Comparison of ENCODE assay signal across 11 mouse cellular contexts in the genomic region with DNA sequence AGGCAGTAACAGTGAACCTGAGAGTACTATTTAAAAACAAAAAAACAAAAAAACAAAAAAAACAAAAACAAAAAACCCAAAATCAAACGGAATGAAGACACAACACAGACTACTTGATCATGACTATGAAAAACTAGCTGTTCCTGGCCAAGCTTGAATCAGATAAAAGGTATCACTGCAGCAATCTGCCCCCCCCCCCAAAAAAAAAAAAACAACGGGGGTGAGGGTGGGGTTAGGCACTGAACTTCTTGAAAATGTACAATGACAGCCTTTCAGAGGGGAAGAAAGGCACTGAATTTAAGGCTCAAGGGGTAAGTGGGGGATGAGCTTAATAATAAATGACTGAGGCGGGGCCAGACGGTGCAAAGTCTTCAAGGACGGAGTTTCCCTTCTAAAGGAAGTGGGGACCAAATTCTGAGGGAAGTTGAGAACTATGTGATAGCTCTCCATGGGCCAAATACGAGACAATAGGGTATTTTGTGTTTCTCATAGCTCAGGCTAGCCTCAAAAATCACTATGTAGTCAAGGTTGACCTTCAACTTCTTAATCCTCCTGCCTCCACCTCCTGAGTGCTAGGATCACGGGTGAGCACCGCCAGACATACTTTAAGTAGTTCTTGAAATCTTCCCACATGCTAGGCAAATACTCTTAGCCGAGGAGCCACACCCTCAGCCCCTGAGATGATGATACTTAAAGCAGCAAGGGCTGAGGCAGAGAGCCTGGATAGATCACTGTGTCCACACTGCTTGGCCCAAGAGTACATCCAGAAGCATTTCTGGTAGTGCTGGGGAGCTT. TPM values are rescaled to one million over a fixed set of nuclear protein-coding genes. Genes with fewer than 3 reads are reported as not detected.
DNase-seq lines count a peak whose midpoint lies in the region; ATAC-seq lines count a peak whose summit lies in the region.
"Had no signal": no experiment of that assay in that cellular context is flagged by ENCODE, and none has a peak within 500 bp of the region (broad histone marks: within the 10 kb centered on the region; RNA-seq: fewer than 3 reads in every experiment).

No protein-coding gene starts in this region.

- H3K4me3 ChIP-seq in kidney, embryonic 16.5 days (ENCODE audit: low read length), result no peak overlapping the region
- H3K4me3 ChIP-seq in liver, embryonic 16.5 days (ENCODE audit: low read depth, low read length), result no peak overlapping the region
- H3K4me3 ChIP-seq: limb, embryonic 15.5 days had no signal

- ATAC-seq in kidney, embryonic 16.5 days (ENCODE audit: low FRiP score, low TSS enrichment), result no peak
- ATAC-seq in liver, embryonic 16.5 days (ENCODE audit: low read depth), result no peak

- H3K36me3 ChIP-seq in kidney, embryonic 16.5 days (ENCODE audit: insufficient read depth, low read length), result no peaks in the 10 kb centered on the region
- no peaks in the 10 kb centered on the region for H3K36me3 ChIP-seq in liver, embryonic 16.5 days (ENCODE audit: control insufficient read depth, insufficient read depth)
- H3K36me3 ChIP-seq: limb, embryonic 15.5 days had no signal

- H3K27me3 ChIP-seq in kidney, embryonic 16.5 days (ENCODE audit: insufficient read depth, low read length), result no peaks in the 10 kb centered on the region
- H3K27me3 ChIP-seq in liver, embryonic 16.5 days (ENCODE audit: control insufficient read depth, insufficient read depth, low read depth, low read length), result no peaks in the 10 kb centered on the region
- H3K27me3 ChIP-seq: limb, embryonic 15.5 days had no signal

- no peaks in the 10 kb centered on the region for H3K9me3 ChIP-seq in kidney, embryonic 16.5 days (ENCODE audit: low read length)
- no peaks in the 10 kb centered on the region for H3K9me3 ChIP-seq in liver, embryonic 16.5 days (replicated peaks; ENCODE audit: control insufficient read depth, low read length)
- H3K9me3 ChIP-seq: limb, embryonic 15.5 days had no signal

- H3K4me1 ChIP-seq in kidney, embryonic 16.5 days (ENCODE audit: insufficient read depth, low read length), result peaks cover 51% of the 10 kb centered on the region
- H3K4me1 ChIP-seq in liver, embryonic 16.5 days (ENCODE audit: control insufficient read depth, low read depth, low read length), result peaks cover 56% of the 10 kb centered on the region

- peak; percentile 27 for DNase-seq in cerebellum, adult 11-12 months
- no peak for DNase-seq in cerebellum, adult 18-20 months
- no peak for DNase-seq in kidney, postnatal 14 days
- peak; percentile 44 for DNase-seq in A20 (ENCODE audit: low read depth, low spot score)
- no peak for DNase-seq in urinary bladder, postnatal 10 days (ENCODE audit: low spot score)
- DNase-seq in adrenal gland, postnatal 14 days, result no peak
- DNase-seq: cerebellum, adult 11 months; gastrocnemius, postnatal 14 days had no signal

- WGBS in kidney, embryonic 16.5 days, result 62% methylated on average over 9 of the region's 9 CpGs
- 32% methylated on average over 9 of the region's 9 CpGs for WGBS in liver, embryonic 16.5 days (ENCODE audit: insufficient replicate concordance)

- no peak overlapping the region for H3K4me2 ChIP-seq in kidney, embryonic 16.5 days (replicated peaks; ENCODE audit: low read depth, low read length)
- H3K4me2 ChIP-seq in liver, embryonic 16.5 days (ENCODE audit: low read depth, low read length), result no peak overlapping the region
- H3K4me2 ChIP-seq: limb, embryonic 15.5 days had no signal

- H3K27ac ChIP-seq in kidney, embryonic 16.5 days (ENCODE audit: low read length), result 0 out of 2 replicates have a peak overlapping the region, but pooled peaks have one; percentile 41
- no peak overlapping the region for H3K27ac ChIP-seq in liver, embryonic 16.5 days (ENCODE audit: low read length)

- H3K9ac ChIP-seq in kidney, embryonic 16.5 days (replicated peaks; ENCODE audit: low read length), result no peak overlapping the region; the same call in 1 of the 2 replicates
- peak overlapping the region; percentile 23; the same call in 1 of the 2 replicates for H3K9ac ChIP-seq in liver, embryonic 16.5 days (ENCODE audit: low read depth, low read length)
- H3K9ac ChIP-seq: limb, embryonic 15.5 days had no signal

RNA-seq across cellular contexts. Expression of a gene that starts 11.3 kb away (rescaled TPM):
- not detected in 2 replicates for polyA plus RNA-seq in kidney, embryonic 16.5 days (2015; fragmentation: Nextera tagmentation; extraction: Ambion mirVana)
- not detected in 2 replicates for polyA plus RNA-seq in liver, embryonic 16.5 days (2015; fragmentation: Nextera tagmentation; extraction: Ambion mirVana)
- not detected in 2 replicates for total RNA-seq in adrenal gland, postnatal 14 days (2021)
- total RNA-seq: gastrocnemius, postnatal 14 days had no signal
- polyA plus RNA-seq: limb, embryonic 15.5 days had no signal

RNA-seq across cellular contexts. Expression of a gene that starts 11.4 kb away (rescaled TPM):
- 0.12 TPM in 1 of 2 replicates, not detected in the other for polyA plus RNA-seq in kidney, embryonic 16.5 days (2015; fragmentation: Nextera tagmentation; extraction: Ambion mirVana)
- polyA plus RNA-seq in liver, embryonic 16.5 days (2015; fragmentation: Nextera tagmentation; extraction: Ambion mirVana), result not detected in 2 replicates
- not detected in 2 replicates for total RNA-seq in adrenal gland, postnatal 14 days (2021)
- total RNA-seq: gastrocnemius, postnatal 14 days had no signal
- polyA plus RNA-seq: limb, embryonic 15.5 days had no signal

Comparison
In these comparisons a context has a peak if more than half of its experiments do, and no peak if none do; other contexts are left out.
1. DNase-seq: peak in cerebellum, adult 11-12 months (single experiment) and A20 (single experiment); none in cerebellum, adult 18-20 months (0 of 2), kidney, postnatal 14 days (single experiment), urinary bladder, postnatal 10 days (single experiment) and adrenal gland, postnatal 14 days (single experiment).